Mouse (Mus musculus) heart, embryonic 14.5 days (tissue): ENCODE data around the gene Tuba4a. TPM values are rescaled to one million over a fixed set of nuclear protein-coding genes. Genes with fewer than 3 reads are reported as not detected.
A peak's percentile ranks its signal among the peaks of the same experiment; 100 is the strongest.

ENCODE experiments used
- ATAC-seq: fragments of 200-750 bp; cut with Nextera tagmentation; 2 replicates; pipeline ENCODE4 v1.8.0; 2017; ENCODE audit warnings: low read depth, moderate TSS enrichment; ENCODE audit not compliant: insufficient number of reproducible peaks, insufficient read depth, low FRiP score
- H3K27ac ChIP-seq, 2 experiments: fragments of 200-500 bp in 1 of 2; fragments of 300-500 bp in 1 of 2; sonication (generic) in 1 of 2; replicated peaks in 1 of 2; 2 replicates each; pipeline ENCODE4 v1.5.1; 2012 to 2014; ENCODE audit warnings: low read depth in 2 of 2, low read length in 2 of 2, control low read depth in 1 of 2, mild to moderate bottlenecking in 1 of 2, mixed read lengths in 1 of 2; ENCODE audit not compliant: control insufficient read depth in 1 of 2, insufficient read depth in 1 of 2
- H3K27me3 ChIP-seq: fragments of 300-500 bp; sonication (generic); 2 replicates; pipeline ENCODE4 v1.6.1; 2014; ENCODE audit warnings: mild to moderate bottlenecking, low read length, control low read depth; ENCODE audit not compliant: control insufficient read depth, insufficient read depth
- H3K36me3 ChIP-seq: fragments of 300-500 bp; sonication (generic); 2 replicates; pipeline ENCODE4 v1.6.1; 2014; ENCODE audit warnings: mild to moderate bottlenecking, control low read depth, low read length, mixed read lengths; ENCODE audit not compliant: control insufficient read depth, insufficient read depth
- H3K4me1 ChIP-seq, 2 experiments: fragments of 200-500 bp in 1 of 2; fragments of 300-500 bp in 1 of 2; sonication (generic) in 1 of 2; 2 replicates each; pipeline ENCODE4 v1.6.1; 2012 to 2014; ENCODE audit warnings: low read length in 2 of 2, control low read depth in 1 of 2, mixed read lengths in 1 of 2; ENCODE audit not compliant: control insufficient read depth in 2 of 2, insufficient read depth in 2 of 2
- H3K4me2 ChIP-seq: fragments of 300-500 bp; sonication (generic); 2 replicates; pipeline ENCODE4 v1.6.1; 2014; ENCODE audit warnings: mild to moderate bottlenecking, low read length
- H3K4me3 ChIP-seq, 2 experiments: fragments of 200-500 bp in 1 of 2; fragments of 300-500 bp in 1 of 2; sonication (generic) in 1 of 2; 2 replicates each; pipeline ENCODE4 v1.5.1; 2012 to 2014; ENCODE audit warnings: low read length in 2 of 2, mild to moderate bottlenecking in 2 of 2, control low read depth in 1 of 2, low read depth in 1 of 2, moderate library complexity in 1 of 2; ENCODE audit not compliant: control insufficient read depth in 1 of 2, insufficient read depth in 1 of 2
- H3K9ac ChIP-seq: fragments of 300-500 bp; sonication (generic); 2 replicates; pipeline ENCODE4 v1.6.1; 2014; ENCODE audit warnings: mild to moderate bottlenecking, low read length
- H3K9me3 ChIP-seq: fragments of 300-500 bp; sonication (generic); 2 replicates; pipeline ENCODE4 v1.6.1; 2016; ENCODE audit warnings: low read length, control low read depth; ENCODE audit not compliant: control insufficient read depth
- WGBS: fragments of 180-500 bp; shearing (Covaris S2); extraction: QIAGEN DNeasy Blood & Tissue Kit; methylation state at CpG from one replicate; pipeline ENCODE4 v1.1.7; 2014; 5-methylcytosine and 5-hydroxymethylcytosine counted together
- polyA plus RNA-seq: library from polyadenylated mRNA; unstranded; fragments of >200 nt; fragmentation: Nextera tagmentation; extraction: Ambion mirVana; gene quantifications from 2 replicates; pipeline ENCODE4 v1.2.1, GENCODE M21; 2014

The Tuba4a gene
- polyA plus RNA-seq, 1 experiment from 2014 or later = 24.6 TPM

DNA sequence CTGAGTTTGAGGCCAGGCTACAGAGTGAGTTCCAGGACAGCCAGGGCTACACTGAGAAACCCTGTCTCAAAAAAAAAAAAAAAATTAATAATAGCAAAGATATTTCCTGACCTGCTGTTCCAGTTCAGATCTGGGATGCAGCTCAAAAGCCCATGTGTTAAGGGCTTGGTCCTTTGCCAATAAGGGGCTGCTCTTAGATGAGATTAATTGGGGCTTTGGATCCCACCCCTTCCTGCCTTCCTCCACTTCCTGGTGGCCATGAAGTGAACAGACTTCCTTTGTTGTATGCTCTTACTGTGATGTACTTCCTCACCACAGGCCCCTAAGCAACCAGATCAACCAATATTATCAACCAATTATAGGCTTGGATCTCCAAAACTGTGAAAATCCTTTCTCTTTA lies 32.5 kb downstream of the Tuba4a start:
- peaks cover 5 to 11% of the 10 kb centered on the region in 2 experiments for H3K4me1 ChIP-seq
- H3K27ac ChIP-seq = no peak overlapping the region
- peaks cover 70% of the 10 kb centered on the region for H3K36me3 ChIP-seq
- no peak overlapping the region for H3K9ac ChIP-seq
- no peak overlapping the region for H3K4me2 ChIP-seq
- no peaks in the 10 kb centered on the region for H3K9me3 ChIP-seq
- H3K27me3 ChIP-seq = no peaks in the 10 kb centered on the region
- ATAC-seq = no peak
- no peak overlapping the region for H3K4me3 ChIP-seq

DNA sequence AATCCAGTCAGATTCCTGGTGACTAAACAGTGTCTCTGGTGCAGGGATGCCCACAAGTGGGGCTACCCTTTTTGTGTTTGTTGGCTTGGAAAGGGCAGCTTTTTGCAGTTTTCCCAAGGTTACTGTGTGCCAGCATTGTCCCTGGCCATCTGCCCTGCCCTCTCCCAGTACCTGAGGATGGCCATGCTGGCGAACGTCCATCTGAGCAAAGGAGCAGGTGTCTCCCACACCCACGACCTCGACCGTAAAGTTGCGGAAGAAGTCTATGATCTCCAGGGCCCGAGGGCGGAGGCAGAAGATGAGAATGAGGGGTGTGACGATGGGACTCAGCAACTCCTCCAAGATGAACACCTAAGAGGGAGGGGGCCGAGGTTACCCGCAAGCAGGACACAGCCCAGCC lies 34.2 kb downstream of the Tuba4a start:
- ATAC-seq = no peak
- no peak overlapping the region for H3K4me2 ChIP-seq
- WGBS = 93% methylated on average over 11 of the region's 11 CpGs
- H3K27me3 ChIP-seq = no peaks in the 10 kb centered on the region
- no peak overlapping the region for H3K4me3 ChIP-seq
- H3K9me3 ChIP-seq = no peaks in the 10 kb centered on the region
- no peak overlapping the region for H3K27ac ChIP-seq
- H3K4me1 ChIP-seq = peaks cover 0 to 4% of the 10 kb centered on the region in 2 experiments; a peak in 1 of 4 replicates
- H3K9ac ChIP-seq = no peak overlapping the region
- H3K36me3 ChIP-seq = peaks cover 83% of the 10 kb centered on the region

DNA sequence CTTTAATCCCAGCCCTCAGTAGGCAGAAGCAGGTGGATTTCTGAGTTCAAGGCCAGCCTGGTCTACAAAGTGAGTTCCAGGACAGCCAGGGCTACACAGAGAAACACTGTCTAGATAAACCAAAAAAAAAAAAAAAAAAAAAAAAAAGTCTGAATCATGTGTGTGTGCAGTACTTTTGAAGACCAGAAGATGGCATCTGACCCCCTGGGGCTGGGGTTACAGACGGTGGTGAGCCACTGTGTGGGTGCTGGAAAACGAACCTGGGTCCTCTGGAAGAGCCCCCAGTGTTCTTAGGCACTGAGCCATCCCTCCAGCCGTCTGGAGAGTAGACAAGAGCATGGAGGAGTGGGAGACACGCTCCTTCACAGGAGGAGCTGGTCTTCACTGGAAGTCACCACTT lies 37.5 kb downstream of the Tuba4a start:
- Histone ChIP-seq H3K4me2 (no peak overlapping the region), H3K36me3 (peaks cover 67% of the 10 kb centered on the region), H3K4me3 (no peak overlapping the region), H3K4me1 (peaks cover 4 to 14% of the 10 kb centered on the region in 2 experiments; a peak in 3 of 4 replicates), H3K9ac (no peak overlapping the region), H3K9me3 (no peaks in the 10 kb centered on the region), H3K27ac (no peak overlapping the region), H3K27me3 (no peaks in the 10 kb centered on the region)
- 67% methylated on average over 4 of the region's 4 CpGs for WGBS
- no peak for ATAC-seq

DNA sequence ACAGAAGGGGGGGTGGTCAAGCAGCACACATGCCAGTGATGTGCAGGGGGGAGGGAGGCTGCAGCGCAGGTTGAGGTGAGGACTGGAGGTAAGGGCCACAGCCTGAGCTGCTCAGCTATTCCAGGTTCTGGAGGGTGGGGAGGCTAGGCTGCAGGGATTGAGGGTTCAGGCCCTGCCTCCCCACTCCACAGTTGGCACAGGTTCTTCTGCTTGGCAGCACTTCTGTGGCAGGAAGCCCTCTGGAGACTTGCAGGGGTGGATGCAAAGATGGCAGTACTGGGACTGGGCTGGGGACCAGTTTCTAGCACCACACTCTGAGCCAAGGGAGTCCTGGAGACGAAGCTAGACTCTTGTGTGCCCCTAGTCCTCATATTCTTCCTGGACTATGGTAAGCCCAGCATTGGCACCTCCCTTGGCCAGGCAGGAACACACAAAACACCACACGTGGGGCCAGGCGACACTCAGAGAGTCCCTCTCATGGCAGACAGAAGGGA lies 38.2 kb downstream of the Tuba4a start:
- Histone ChIP-seq H3K9me3 (no peaks in the 10 kb centered on the region), H3K9ac (no peak overlapping the region), H3K4me2 (no peak overlapping the region), H3K27me3 (no peaks in the 10 kb centered on the region), H3K36me3 (peaks cover 65% of the 10 kb centered on the region), H3K27ac (no peak overlapping the region), H3K4me1 (peaks cover 4 to 14% of the 10 kb centered on the region in 2 experiments; a peak in 3 of 4 replicates), H3K4me3 (no peak overlapping the region)
- 77% methylated on average over 4 of the region's 4 CpGs for WGBS
- ATAC-seq = no peak

DNA sequence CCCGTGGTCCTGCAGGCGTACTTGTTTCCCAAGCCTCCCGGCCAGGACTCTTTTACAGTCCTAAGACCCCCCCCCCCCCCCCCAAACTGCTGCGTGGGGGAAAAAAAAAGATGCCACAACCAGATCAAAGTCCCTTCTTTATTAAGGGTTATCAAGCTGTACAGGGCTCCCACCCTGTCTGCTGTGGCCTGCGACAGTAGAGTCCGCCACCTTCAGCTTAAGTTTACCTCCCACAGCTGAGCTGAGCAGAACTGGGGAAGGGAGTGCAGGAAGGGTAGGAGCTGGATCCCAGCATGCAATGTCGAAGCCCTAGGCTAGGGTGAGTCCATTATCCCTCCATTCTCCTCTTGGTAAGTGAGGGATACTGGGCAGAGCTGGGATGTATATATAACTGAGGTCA lies 38.9 kb downstream of the Tuba4a start:
- Histone ChIP-seq H3K27me3 (no peaks in the 10 kb centered on the region), H3K4me2 (peak overlapping the region; percentile 97), H3K9me3 (no peaks in the 10 kb centered on the region), H3K9ac (peak overlapping the region; percentile 52), H3K4me3 (peak overlapping the region in 1 of 2 experiments; percentile 62; a peak in 1 of 4 replicates), H3K4me1 (peaks cover 4 to 14% of the 10 kb centered on the region in 2 experiments; a peak in 3 of 4 replicates), H3K36me3 (peaks cover 65% of the 10 kb centered on the region), H3K27ac (0 out of 4 replicates have a peak overlapping the region, but pooled peaks of 1 of the 2 experiments have one; percentile 9)
- 22% methylated on average over 7 of the region's 7 CpGs for WGBS
- no peak for ATAC-seq

DNA sequence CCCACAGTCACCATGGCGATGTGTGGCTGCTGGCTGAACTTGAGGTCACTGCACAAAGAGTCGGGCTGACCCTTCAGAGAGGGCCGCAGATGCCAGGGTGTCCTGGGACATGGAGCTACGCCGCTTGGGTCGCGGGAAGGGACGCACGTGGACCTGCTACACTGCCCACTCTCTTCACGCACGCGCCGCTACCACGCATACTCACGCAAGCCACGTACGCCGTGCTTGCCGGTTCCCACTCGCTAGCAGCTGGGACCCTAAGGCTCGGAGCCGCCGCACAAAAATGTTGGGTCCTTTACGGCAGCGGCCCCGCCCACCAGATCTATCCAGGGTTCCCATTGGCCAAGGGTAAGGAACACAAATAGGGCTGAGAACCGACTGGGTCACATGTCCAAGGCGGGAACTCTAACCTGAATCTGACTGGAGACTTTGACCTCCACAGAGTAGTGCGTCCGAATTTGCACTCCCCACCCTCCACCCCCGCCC lies 39.5 kb downstream of the Tuba4a start, which contains the start of gene Abcb6:
Gene Abcb6, minus strand, starts transcription at position 288 of the 486 bp plus-strand sequence.
- ATAC-seq = peak; percentile 82
- Histone ChIP-seq H3K27me3 (no peaks in the 10 kb centered on the region), H3K27ac (peak within 1 kb of the TSS in 1 of 2 experiments; percentile 35; a peak in 1 of 4 replicates), H3K9me3 (no peaks in the 10 kb centered on the region), H3K4me1 (peaks cover 4 to 14% of the 10 kb centered on the region in 2 experiments; a peak in 3 of 4 replicates), H3K4me3 (peak within 1 kb of the TSS; percentile 62 to 63), H3K4me2 (peak within 1 kb of the TSS; percentile 97), H3K9ac (peak within 1 kb of the TSS; percentile 73), H3K36me3 (peaks cover 64% of the 10 kb centered on the region)
- WGBS = under 1% methylated on average over 30 of the region's 31 CpGs

DNA sequence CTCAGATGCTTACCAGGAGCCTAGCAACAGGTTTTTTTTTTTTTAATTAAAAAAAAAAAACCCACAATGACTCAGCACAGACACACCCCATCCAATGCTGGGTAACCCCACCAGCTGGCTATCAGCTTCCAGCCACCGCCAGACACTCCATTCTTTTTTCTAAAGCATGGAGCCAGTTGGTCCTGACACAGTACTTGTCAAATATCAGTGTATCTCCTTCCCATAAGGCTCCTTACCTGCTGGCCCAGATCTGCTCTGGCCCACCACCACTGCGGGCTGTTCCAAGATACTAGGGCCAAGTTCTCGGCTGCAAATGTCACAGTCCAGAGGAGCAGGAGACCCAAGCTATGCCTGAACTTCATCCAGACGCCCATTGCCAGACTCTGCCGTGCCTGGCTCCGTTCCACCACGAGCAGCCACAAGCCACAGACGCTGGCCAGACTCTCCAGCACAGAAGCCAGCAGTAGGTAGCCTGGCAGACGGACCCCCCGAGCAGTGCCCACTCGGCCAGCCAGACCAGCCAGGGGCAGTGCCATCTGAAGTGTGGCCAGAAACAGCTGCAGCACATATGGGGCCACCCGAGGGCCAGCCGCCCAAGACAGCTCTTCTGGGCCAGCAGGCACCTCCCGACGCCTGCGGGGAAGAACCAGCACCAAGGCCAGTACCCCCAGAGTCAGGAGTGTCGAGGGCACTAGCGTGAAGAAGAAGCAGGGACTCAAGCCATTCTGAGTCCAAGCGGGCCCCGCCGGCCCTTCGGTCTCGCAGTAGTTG lies 40.1 kb downstream of the Tuba4a start:
- peak; percentile 14; the same call in 1 of the 2 replicates for ATAC-seq
- H3K4me3 ChIP-seq = peak overlapping the region; percentile 62 to 63

More for the DNA sequence above, 40.1 kb downstream of the Tuba4a start:
- Histone ChIP-seq H3K9me3 (no peaks in the 10 kb centered on the region), H3K9ac (peak overlapping the region; percentile 73), H3K4me1 (peaks cover 4 to 14% of the 10 kb centered on the region in 2 experiments; a peak in 3 of 4 replicates), H3K27ac (peak overlapping the region in 1 of 2 experiments; percentile 35; a peak in 1 of 4 replicates), H3K36me3 (peaks cover 64% of the 10 kb centered on the region), H3K27me3 (no peaks in the 10 kb centered on the region), H3K4me2 (peak overlapping the region; percentile 97)
- WGBS = 7% methylated on average over 22 of the region's 23 CpGs
